ENCODE assay signal across 27 mouse cellular contexts in genomic region chr14:28267367-28267766, GRCm38 (mm10).
DNase-seq lines count a peak whose midpoint lies in the region; ATAC-seq and TF ChIP-seq lines count a peak whose summit lies in the region.
"Had no signal": no experiment of that assay in that cellular context is flagged by ENCODE, and none has a peak within 500 bp of the region (broad histone marks: within the 10 kb centered on the region; RNA-seq: fewer than 3 reads in every experiment).

No protein-coding gene starts in this region.

- WGBS in forebrain, postnatal 0 days = 46% methylated on average over 2 of the region's 2 CpGs
- 65% methylated on average over 2 of the region's 2 CpGs for WGBS in forebrain, embryonic 12.5 days
- WGBS in limb, embryonic 11.5 days = 75% methylated on average over 2 of the region's 2 CpGs
- WGBS in limb, embryonic 10.5 days = 82% methylated on average over 2 of the region's 2 CpGs

- H3K27ac ChIP-seq in forebrain, postnatal 0 days (ENCODE audit: low read depth, low read length) = no peak overlapping the region
- no peak overlapping the region for H3K27ac ChIP-seq in forebrain, embryonic 12.5 days
- H3K27ac ChIP-seq in limb, embryonic 11.5 days (replicated peaks; ENCODE audit: low read depth, low read length) = no peak overlapping the region
- no peak overlapping the region for H3K27ac ChIP-seq in limb, embryonic 10.5 days
- H3K27ac ChIP-seq: embryonic facial prominence, embryonic 13.5 days; embryonic facial prominence, embryonic 15.5 days; forebrain, embryonic 10.5 days; forebrain, embryonic 13.5 days; forebrain, embryonic 15.5 days had no signal

- H3K27me3 ChIP-seq in forebrain, postnatal 0 days (ENCODE audit: insufficient read depth, low read length) = no peaks in the 10 kb centered on the region
- no peaks in the 10 kb centered on the region for H3K27me3 ChIP-seq in forebrain, embryonic 12.5 days
- no peaks in the 10 kb centered on the region for H3K27me3 ChIP-seq in limb, embryonic 11.5 days (ENCODE audit: control insufficient read depth, insufficient read depth, low read length)
- H3K27me3 ChIP-seq in limb, embryonic 10.5 days (ENCODE audit: low read depth, poor library complexity, severe bottlenecking) = no peaks in the 10 kb centered on the region
- H3K27me3 ChIP-seq: CH12.LX; embryonic facial prominence, embryonic 13.5 days; embryonic facial prominence, embryonic 15.5 days; forebrain, embryonic 13.5 days; forebrain, embryonic 15.5 days had no signal

- H3K9ac ChIP-seq in forebrain, postnatal 0 days = no peak overlapping the region
- no peak overlapping the region for H3K9ac ChIP-seq in forebrain, embryonic 12.5 days
- no peak overlapping the region for H3K9ac ChIP-seq in limb, embryonic 11.5 days (ENCODE audit: low read length)
- H3K9ac ChIP-seq: embryonic facial prominence, embryonic 13.5 days; embryonic facial prominence, embryonic 15.5 days; forebrain, embryonic 13.5 days; forebrain, embryonic 15.5 days had no signal

- no peak for TF ChIP-seq CTCF in forebrain, postnatal 0 days (IDR thresholded peaks at IDR 0.05; ENCODE audit: low read depth)

- H3K4me2 ChIP-seq in forebrain, postnatal 0 days (ENCODE audit: low read depth) = no peak overlapping the region
- H3K4me2 ChIP-seq in forebrain, embryonic 12.5 days = no peak overlapping the region
- no peak overlapping the region for H3K4me2 ChIP-seq in limb, embryonic 11.5 days (ENCODE audit: low read depth, severe bottlenecking)
- H3K4me2 ChIP-seq: embryonic facial prominence, embryonic 13.5 days; embryonic facial prominence, embryonic 15.5 days; forebrain, embryonic 13.5 days; forebrain, embryonic 15.5 days had no signal

- peak; percentile 81 for ATAC-seq in forebrain, postnatal 0 days
- no peak for ATAC-seq in forebrain, embryonic 12.5 days (ENCODE audit: low FRiP score)
- ATAC-seq in limb, embryonic 11.5 days (ENCODE audit: insufficient number of reproducible peaks, low FRiP score, low TSS enrichment, low read depth) = no peak
- ATAC-seq: activated CD4-positive, CD25-positive, alpha-beta regulatory T cell, adult 4 months; CD4-positive, CD25-positive, alpha-beta regulatory T cell, adult 4 months; forebrain, embryonic 13.5 days; forebrain, embryonic 15.5 days; Patski had no signal

- H3K4me3 ChIP-seq in forebrain, postnatal 0 days (ENCODE audit: low read depth, low read length) = no peak overlapping the region
- H3K4me3 ChIP-seq in forebrain, embryonic 12.5 days (replicated peaks) = no peak overlapping the region
- H3K4me3 ChIP-seq in limb, embryonic 11.5 days (ENCODE audit: low read depth, low read length) = no peak overlapping the region
- H3K4me3 ChIP-seq in limb, embryonic 10.5 days = no peak overlapping the region
- H3K4me3 ChIP-seq: embryonic facial prominence, embryonic 13.5 days; embryonic facial prominence, embryonic 15.5 days; erythroblast, embryonic 14.5 days; forebrain, embryonic 10.5 days; forebrain, embryonic 13.5 days; forebrain, embryonic 15.5 days had no signal

- H3K4me1 ChIP-seq in forebrain, postnatal 0 days (ENCODE audit: insufficient read depth) = no peaks in the 10 kb centered on the region
- no peaks in the 10 kb centered on the region for H3K4me1 ChIP-seq in forebrain, embryonic 12.5 days
- H3K4me1 ChIP-seq in limb, embryonic 11.5 days (ENCODE audit: control insufficient read depth, insufficient read depth, low read length) = peaks cover 2% of the 10 kb centered on the region
- peaks cover 13% of the 10 kb centered on the region; the same call in 1 of the 2 replicates for H3K4me1 ChIP-seq in limb, embryonic 10.5 days
- H3K4me1 ChIP-seq: embryonic facial prominence, embryonic 15.5 days; forebrain, embryonic 10.5 days; forebrain, embryonic 13.5 days; forebrain, embryonic 15.5 days had no signal

- peak; percentile 43 for DNase-seq in forebrain, postnatal 0 days
- peak; percentile 4 for DNase-seq in limb, embryonic 11.5 days (ENCODE audit: low spot score)
- no peak for DNase-seq in limb, embryonic 10.5 days (ENCODE audit: low spot score)
- peak; percentile 44 for DNase-seq in brain, adult 2 months (ENCODE audit: low read depth, low spot score)
- no peak for DNase-seq in embryo, embryonic 10.5 days (ENCODE audit: low spot score)
- DNase-seq: adrenal gland, adult 8-10 months; adrenal gland, postnatal 14 days; adrenal gland, postnatal 36 days; B cell, adult 2 months; cerebellum, adult 11-12 months; cerebellum, adult 2 months; cerebellum, adult 9-10 months; cerebellum, postnatal 10 days; cerebellum, postnatal 25 days; embryo, embryonic 11 days had no signal

- H3K36me3 ChIP-seq in forebrain, postnatal 0 days (ENCODE audit: insufficient read depth) = no peaks in the 10 kb centered on the region
- no peaks in the 10 kb centered on the region for H3K36me3 ChIP-seq in forebrain, embryonic 12.5 days (replicated peaks)
- no peaks in the 10 kb centered on the region for H3K36me3 ChIP-seq in limb, embryonic 11.5 days (ENCODE audit: control insufficient read depth, insufficient read depth, low read length)
- no peaks in the 10 kb centered on the region for H3K36me3 ChIP-seq in limb, embryonic 10.5 days
- H3K36me3 ChIP-seq: embryonic facial prominence, embryonic 13.5 days; embryonic facial prominence, embryonic 15.5 days; forebrain, embryonic 10.5 days; forebrain, embryonic 15.5 days; G1E had no signal

- no peaks in the 10 kb centered on the region for H3K9me3 ChIP-seq in forebrain, postnatal 0 days (ENCODE audit: low read length)
- H3K9me3 ChIP-seq in forebrain, embryonic 12.5 days = no peaks in the 10 kb centered on the region
- H3K9me3 ChIP-seq in limb, embryonic 11.5 days (ENCODE audit: control insufficient read depth, low read length) = no peaks in the 10 kb centered on the region
- H3K9me3 ChIP-seq in limb, embryonic 10.5 days (replicated peaks) = no peaks in the 10 kb centered on the region
- H3K9me3 ChIP-seq: embryonic facial prominence, embryonic 13.5 days; embryonic facial prominence, embryonic 15.5 days; forebrain, embryonic 10.5 days; forebrain, embryonic 13.5 days; forebrain, embryonic 15.5 days had no signal

Comparison
In these comparisons a context has a peak if more than half of its experiments do, and no peak if none do; other contexts are left out.
1. DNase-seq: peak in forebrain, postnatal 0 days (single experiment), limb, embryonic 11.5 days (single experiment) and brain, adult 2 months (single experiment); none in limb, embryonic 10.5 days (single experiment) and embryo, embryonic 10.5 days (single experiment).